In the genomic region with DNA sequence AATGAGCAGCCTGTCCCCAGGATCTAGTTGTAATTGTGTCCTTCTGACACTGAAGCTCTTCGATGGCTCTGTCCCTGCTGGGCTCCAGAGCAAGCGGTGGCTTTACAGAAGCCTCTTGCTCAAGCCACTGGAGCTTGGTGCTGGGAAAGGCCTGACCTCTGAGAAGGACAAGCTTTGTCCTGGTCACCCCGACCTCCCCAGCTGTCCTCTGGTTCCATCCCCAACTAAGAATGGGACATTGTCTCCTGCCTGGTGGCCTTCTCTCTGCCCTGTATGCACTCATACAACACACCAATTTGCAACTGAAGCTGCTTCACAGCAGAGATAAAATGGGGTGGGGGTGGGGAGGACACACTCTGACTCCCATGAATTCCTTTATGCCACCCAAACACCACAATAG, we compare ENCODE assay signal across 10 mouse cellular contexts. TPM values are rescaled to one million over a fixed set of nuclear protein-coding genes. Genes with fewer than 3 reads are reported as not detected.
DNase-seq lines count a peak whose midpoint lies in the region.
"Had no signal": no experiment of that assay in that cellular context is flagged by ENCODE, and none has a peak within 500 bp of the region (broad histone marks: within the 10 kb centered on the region; RNA-seq: fewer than 3 reads in every experiment).

No protein-coding gene starts in this region.

- peaks cover 28% of the 10 kb centered on the region for H3K4me1 ChIP-seq in heart, embryonic 10.5 days
- peaks cover 8% of the 10 kb centered on the region for H3K4me1 ChIP-seq in limb, embryonic 10.5 days
- H3K4me1 ChIP-seq: liver, embryonic 15.5 days had no signal

- intact Hi-C loops in heart, postnatal 14 days (cut with DNase I): loop anchor here (5.0 kb wide), 2 partner anchors 47 to 203 kb away; a partner anchor contains a TSS

- 67% methylated on average over 3 of the region's 3 CpGs for WGBS in heart, embryonic 10.5 days
- 72% methylated on average over 3 of the region's 3 CpGs for WGBS in limb, embryonic 10.5 days

- 0 out of 2 replicates have a peak overlapping the region, but pooled peaks have one; percentile 24 for H3K27ac ChIP-seq in heart, embryonic 10.5 days
- H3K27ac ChIP-seq in limb, embryonic 10.5 days: 0 out of 2 replicates have a peak overlapping the region, but pooled peaks have one; percentile 28
- H3K27ac ChIP-seq: liver, embryonic 15.5 days had no signal

- no peak overlapping the region for H3K4me3 ChIP-seq in heart, embryonic 10.5 days
- H3K4me3 ChIP-seq in limb, embryonic 10.5 days: no peak overlapping the region
- H3K4me3 ChIP-seq: liver, embryonic 15.5 days had no signal

- H3K27me3 ChIP-seq in heart, embryonic 10.5 days (ENCODE audit: insufficient read depth, poor library complexity, severe bottlenecking): no peaks in the 10 kb centered on the region
- no peaks in the 10 kb centered on the region for H3K27me3 ChIP-seq in limb, embryonic 10.5 days (ENCODE audit: low read depth, poor library complexity, severe bottlenecking)
- H3K27me3 ChIP-seq: liver, embryonic 15.5 days had no signal

- no peak for DNase-seq in heart, embryonic 10.5 days (ENCODE audit: low spot score)
- DNase-seq in heart, postnatal 14 days: no peak
- DNase-seq in right cerebral cortex, postnatal 4 days: peak; percentile 16
- no peak for DNase-seq in right cerebral cortex, adult 2 months (ENCODE audit: low spot score in 2 of 2)
- no peak for DNase-seq in limb, embryonic 10.5 days (ENCODE audit: low spot score)
- DNase-seq in telencephalon, adult 2 months (ENCODE audit: low read depth, low spot score): peak; percentile 78
- no peak for DNase-seq in spleen, postnatal 14 days (ENCODE audit: low spot score in 2 of 2)
- no peak for DNase-seq in frontal cortex, postnatal 14 days (ENCODE audit: low spot score in 2 of 2)
- DNase-seq: gastrocnemius, postnatal 25 days had no signal

- no peaks in the 10 kb centered on the region for H3K9me3 ChIP-seq in heart, embryonic 10.5 days
- H3K9me3 ChIP-seq in limb, embryonic 10.5 days (replicated peaks): no peaks in the 10 kb centered on the region
- H3K9me3 ChIP-seq: liver, embryonic 15.5 days had no signal

- peaks cover 35% of the 10 kb centered on the region for H3K36me3 ChIP-seq in heart, embryonic 10.5 days
- peaks cover 48% of the 10 kb centered on the region for H3K36me3 ChIP-seq in limb, embryonic 10.5 days

RNA-seq across cellular contexts. Expression of a gene that starts 48.9 kb away (rescaled TPM):
- polyA plus RNA-seq in heart, embryonic 10.5 days (2016; fragmentation: Nextera tagmentation; extraction: Ambion mirVana): 3.4 and 6.9 TPM in 2 replicates
- 10 to 100 TPM; 63.3 to 76.9 TPM for total RNA-seq in heart, postnatal 14 days (2021)
- 20.1 and 26.8 TPM in 2 replicates for polyA plus RNA-seq in limb, embryonic 10.5 days (2016; fragmentation: Nextera tagmentation; extraction: Ambion mirVana)

Comparison
In these comparisons a context has a peak if more than half of its experiments do, and no peak if none do; other contexts are left out.
1. DNase-seq: peak in right cerebral cortex, postnatal 4 days (single experiment) and telencephalon, adult 2 months (single experiment); none in heart, embryonic 10.5 days (single experiment), heart, postnatal 14 days (0 of 2), right cerebral cortex, adult 2 months (0 of 2), limb, embryonic 10.5 days (single experiment), spleen, postnatal 14 days (0 of 2) and frontal cortex, postnatal 14 days (0 of 2).